Mouse (Mus musculus) brain, embryonic 14.5 days (tissue): ENCODE measurements at regions not wholly inside any gene's neighbourhood (a gene's known extent, or its start where the extent isn't known, plus 50 kb on each side); places are given as distances from the start of the nearest gene placed in this dataset.
"Not testable (repeated sequence)": the region's sequence is repeated elsewhere in the genome, so short reads cannot be mapped to it uniquely, and the experiment has no call there.

ENCODE experiments used
- CTCF ChIP-seq: fragments of 200-500 bp; IDR thresholded peaks from 2 replicates; pipeline ENCODE4 v1.5.1; 2012; ENCODE audit warnings: inconsistent platforms, mild to moderate bottlenecking, moderate library complexity, borderline replicate concordance; ENCODE audit not compliant: insufficient read depth, insufficient read length; ENCODE audit errors: extremely low read depth
- POLR2A ChIP-seq: fragments of 200-500 bp; IDR thresholded peaks from 2 replicates; pipeline ENCODE4 v1.6.1; 2012; ENCODE audit warnings: mild to moderate bottlenecking, inconsistent platforms, borderline replicate concordance; ENCODE audit not compliant: poor library complexity, insufficient read depth, insufficient read length, severe bottlenecking; ENCODE audit errors: extremely low read depth

DNA sequence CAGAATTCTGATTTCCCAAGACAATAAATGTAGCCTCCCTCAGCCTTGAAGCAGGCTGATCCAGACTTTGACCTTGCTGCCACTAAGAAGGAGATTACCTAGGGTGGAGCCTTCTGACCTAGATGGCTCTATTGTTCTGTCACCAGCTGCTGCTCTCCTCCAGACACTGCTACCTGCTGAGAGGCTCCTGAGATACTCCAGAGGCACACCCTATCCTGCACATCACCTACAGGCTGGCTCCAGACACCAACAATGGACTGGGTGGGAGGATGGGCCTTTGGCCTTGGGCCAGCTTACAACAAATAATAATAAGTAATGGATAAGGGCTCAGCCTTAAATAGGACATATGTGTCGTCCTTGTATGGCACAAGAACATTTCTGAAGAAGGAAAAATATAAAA lies 186.3 kb upstream of the Fmr1 start:
- not testable (repeated sequence) for TF ChIP-seq CTCF, POLR2A
